Mouse (Mus musculus): ENCODE results near the gene Crxos. TPM values are rescaled to one million over a fixed set of nuclear protein-coding genes. Genes with fewer than 3 reads are reported as not detected.
"Not testable (repeated sequence)": the region's sequence is repeated elsewhere in the genome, so short reads cannot be mapped to it uniquely, and the experiment has no call there.

Crxos gene
- total RNA-seq (2021) = not detected
- long read RNA-seq = 0 reads

DNA sequence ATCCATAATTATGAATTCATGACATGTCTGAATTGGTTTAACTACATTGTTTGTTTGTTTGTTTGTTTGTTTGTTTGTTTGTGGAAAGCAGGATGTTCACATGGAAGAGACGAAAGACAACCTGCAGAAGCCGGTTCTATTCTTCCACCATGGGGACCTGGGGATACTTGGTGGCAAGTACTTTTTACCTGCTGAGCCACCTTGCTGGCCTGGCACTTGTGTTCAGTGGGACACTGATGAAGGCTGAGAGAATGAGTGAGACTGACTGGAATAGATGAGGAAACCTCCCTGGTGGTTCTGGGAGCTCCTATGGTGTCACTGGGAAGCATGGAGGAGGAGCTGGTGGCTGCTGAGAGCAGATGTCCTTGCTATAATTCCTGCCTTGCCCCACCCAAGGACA, at the start of gene Crxos:
Crxos (plus strand) TSS at position 301 of the 400 bp plus-strand sequence.
- no peak for DNase-seq (ENCODE audit: low spot score in 2 of 2)

DNA sequence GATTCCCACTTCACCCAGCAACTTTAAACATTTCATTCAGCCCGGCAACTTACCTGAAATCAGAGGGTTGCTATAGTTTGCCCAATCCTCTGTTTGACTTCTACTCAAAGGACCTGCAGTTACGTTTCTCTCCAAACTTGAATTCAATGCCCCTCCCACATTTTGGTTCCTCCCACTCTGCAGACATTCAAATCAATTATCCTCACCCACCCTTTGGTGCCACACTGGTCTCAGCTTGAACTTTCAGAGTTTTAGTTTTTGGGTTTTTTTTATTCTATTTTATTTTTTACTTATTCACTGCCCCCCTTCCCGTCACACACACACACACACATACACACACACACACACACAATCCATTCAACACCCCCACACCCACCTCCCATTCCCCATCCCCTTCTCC, 42.8 kb upstream of the Crxos start, which contains the start of gene Obox6:
Obox6 (minus strand) TSS at position 101 of the 400 bp plus-strand sequence.
- no peak for DNase-seq (ENCODE audit: low spot score in 2 of 2)

DNA sequence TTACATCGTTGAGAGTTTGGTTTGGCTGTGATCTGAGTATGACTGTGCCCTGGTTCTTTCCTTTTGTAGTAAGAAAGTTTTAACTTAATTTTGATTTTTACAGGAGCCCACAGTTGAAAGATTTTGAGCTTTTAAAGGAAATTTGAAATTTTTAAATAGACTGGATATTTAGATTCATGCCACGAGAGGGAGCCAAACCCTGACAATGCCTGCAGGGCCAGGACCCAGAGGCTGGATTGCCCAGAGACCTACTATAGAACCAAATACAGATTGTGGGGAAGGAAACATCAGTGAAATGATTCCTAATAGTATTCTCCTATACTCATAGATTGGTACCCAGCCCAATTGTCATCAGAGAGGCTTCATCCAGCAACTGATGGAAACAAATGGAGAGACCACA, 22.8 kb upstream of the Crxos start:
- DNase-seq (ENCODE audit: low spot score in 2 of 2) = peak in 1 of 2 experiments; percentile 3

- no peak for DNase-seq (ENCODE audit: low spot score in 2 of 2)
Measured at GRCm38 (mm10) chr7:15864104-15864503, 18.3 kb upstream of the Crxos start.

DNA sequence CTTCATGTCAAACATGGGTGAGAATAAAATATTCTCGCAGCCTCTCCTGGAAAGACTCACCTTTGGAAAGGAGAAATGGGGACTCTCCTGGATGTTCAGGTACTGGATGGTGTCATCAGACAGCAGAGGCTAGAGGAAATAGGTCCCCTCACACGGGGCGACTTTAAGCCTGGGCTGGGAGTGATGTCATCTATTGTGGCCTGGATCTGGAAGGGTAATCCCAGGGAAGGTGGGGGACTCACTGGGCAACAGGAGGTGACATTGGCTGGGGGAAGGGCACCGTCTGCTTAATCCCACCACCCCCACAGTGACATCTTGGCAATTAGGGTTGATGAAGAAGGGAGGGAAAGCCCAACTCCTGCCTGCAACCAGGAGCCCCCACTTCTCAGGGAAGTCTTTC, 2.7 kb upstream of the Crxos start, which contains the start of gene Crx:
Crx (minus strand) TSS at position 213 of the 400 bp plus-strand sequence.
- DNase-seq (ENCODE audit: low spot score in 2 of 2) = no peak

DNA sequence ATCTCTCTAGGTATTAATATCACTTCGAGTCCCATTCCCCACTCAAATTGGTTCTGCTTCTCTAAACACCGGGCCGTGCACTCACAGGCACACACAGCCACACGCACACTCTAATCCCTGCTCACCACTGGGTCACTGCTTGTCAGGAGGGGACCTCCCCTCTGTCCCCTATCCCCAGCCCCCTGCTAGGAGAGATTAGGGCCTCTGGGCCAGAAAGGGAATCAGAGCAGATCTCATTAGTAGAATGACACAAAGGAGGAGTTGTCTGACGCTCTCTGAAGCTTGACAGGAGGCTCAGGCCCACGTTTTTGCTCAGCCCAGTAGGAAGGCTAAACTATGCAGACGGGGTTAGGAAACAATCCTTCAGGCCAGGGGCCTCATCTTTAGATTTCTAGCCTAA, 1.0 kb upstream of the Crxos start:
- no peak for DNase-seq (ENCODE audit: low spot score in 2 of 2)

- DNase-seq (ENCODE audit: low spot score in 2 of 2) = no peak
Measured at GRCm38 (mm10) chr7:15881831-15882230, 586 bp upstream of the Crxos start.

DNA sequence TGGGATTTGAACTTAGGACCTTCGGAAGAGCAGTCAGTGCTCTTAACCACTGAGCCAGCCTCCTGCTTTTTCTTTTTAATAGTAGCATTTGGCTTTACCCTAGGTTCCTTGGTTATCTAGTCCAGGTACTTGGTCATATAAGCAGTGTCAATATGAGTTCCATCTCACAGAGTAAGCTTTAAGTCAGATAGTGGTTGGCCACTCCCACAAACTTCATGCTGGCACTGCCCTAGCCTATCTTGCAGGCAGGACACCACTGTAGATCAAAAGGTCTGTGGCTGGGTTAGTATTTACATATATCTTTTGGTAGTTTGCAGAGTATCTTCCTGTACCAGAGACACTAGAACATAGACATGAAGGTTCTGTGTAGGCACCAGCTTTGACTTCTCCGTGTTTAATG, 1.7 kb downstream of the Crxos start:
- DNase-seq (ENCODE audit: low spot score in 2 of 2) = no peak

DNA sequence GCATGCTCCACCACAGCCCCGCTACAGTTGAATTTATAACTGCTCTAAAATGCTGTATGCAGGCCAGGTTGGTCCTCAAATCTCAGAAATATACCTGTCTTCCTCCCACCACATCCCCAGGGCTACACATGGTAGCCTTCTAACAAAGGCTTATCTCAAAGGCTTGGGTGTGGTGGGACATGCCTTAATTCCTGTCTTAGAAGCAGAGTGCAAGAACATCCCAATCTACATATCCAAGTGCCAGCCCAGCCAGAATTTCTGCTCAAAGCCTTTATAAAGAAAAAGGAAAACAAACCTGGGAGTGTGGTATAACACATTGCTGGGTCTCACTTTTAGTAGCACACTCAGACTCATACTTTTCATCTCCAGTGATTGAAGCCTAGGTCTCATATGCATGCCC, 11.8 kb downstream of the Crxos start:
- no peak for DNase-seq (ENCODE audit: low spot score in 2 of 2)

DNA sequence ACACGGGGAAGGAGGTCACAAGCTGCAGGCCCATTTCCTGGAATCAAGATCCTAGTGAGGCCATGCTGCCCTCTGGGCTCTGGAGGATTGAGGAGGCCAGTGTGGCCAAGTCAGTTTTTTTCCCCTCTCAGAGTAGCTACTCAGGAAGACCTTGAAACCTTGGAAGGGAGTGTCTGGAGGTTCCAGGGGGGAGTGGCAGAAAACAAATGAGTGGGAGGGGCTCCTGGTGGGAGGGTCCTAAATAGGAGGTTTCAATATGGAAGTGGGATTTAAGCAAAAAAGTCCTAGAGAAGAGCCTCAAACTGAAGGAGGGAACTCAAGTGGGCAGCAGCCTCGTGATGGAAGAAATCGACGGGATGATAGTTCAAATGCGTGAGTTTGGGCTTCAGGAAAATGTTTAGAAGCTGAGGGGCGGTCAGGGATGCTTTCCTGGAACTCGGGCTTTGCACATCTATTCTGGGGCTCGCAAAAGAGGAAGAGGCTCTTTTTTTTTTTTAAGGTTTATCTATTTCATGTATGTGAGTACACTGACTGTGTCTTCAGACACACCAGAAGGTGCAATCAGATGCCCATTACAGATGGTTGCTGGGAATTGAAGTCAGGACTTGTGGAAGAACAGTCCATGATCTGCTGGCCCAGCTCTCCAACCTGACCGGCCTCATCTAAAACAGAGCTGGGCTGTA, 19.1 kb downstream of the Crxos start:
- DNase-seq (ENCODE audit: low spot score in 2 of 2) = no peak

DNA sequence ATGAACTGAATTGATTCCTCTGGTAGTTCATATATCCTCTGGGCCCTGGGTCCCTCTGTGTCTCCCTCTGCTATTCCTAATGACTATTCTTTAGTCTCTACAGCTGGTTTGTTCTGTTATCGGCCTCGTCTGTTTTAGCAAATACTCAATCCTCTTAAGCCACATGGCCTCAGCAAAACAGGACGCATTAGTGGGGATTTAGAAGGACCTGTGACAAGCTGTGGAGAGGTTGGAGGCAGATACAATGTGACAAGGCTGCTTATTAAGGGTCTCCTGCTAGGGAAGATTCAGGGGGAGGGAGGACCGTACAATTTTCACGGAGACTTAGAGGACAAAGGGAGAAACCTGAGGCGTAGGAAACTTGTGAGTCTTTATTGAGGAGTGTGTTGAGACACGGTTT, 23.4 kb downstream of the Crxos start:
- DNase-seq (ENCODE audit: low spot score in 2 of 2) = no peak

- no peak for DNase-seq (ENCODE audit: low spot score in 2 of 2)
Measured at GRCm38 (mm10) chr7:15906602-15907001, 24.2 kb downstream of the Crxos start.

GRCm38 (mm10) chr7:15907971-15908590, 25.7 kb downstream of the Crxos start:
- DNase-seq (ENCODE audit: low spot score in 2 of 2) = no peak

DNA sequence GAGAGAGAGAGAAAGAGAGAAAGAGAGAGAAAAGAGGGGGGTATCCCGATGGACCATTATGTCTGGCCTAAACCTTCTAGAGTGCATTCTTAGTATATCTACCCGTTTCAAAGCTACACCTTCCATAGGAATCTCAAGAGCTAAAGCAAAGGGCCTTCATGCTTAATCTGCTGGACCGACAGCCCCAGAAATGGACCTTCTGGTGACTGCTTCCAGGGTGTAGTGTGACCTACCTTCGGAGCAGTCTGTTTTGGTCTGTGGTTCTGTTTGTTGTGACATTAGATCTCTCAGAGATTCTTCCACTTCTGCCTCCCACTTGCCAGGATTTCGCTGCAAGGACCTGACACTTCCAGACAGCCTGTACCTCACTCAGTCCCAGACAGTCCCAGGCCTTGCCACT, 28.1 kb downstream of the Crxos start:
- no peak for DNase-seq (ENCODE audit: low spot score in 2 of 2)

DNA sequence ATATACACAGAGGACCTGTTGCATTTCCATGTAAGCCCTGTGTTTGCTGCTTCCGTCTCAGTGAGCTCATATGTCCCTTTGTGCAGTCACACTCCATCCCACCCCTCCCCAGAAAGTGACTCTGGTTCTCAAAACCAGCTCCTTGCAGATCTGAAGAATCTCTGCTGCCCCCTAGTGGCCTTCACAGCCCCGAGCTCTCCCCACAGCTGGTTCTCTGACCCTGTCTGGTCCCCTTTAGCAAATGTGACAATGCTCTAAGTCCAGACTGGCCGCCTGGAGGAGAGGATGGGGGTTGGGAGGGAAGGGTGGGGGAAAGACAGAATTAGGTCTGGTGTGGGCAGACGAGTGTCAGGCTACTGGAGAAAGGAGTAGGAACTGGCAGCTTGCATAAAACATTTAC, 29.8 kb downstream of the Crxos start:
- peak in 1 of 2 experiments; percentile 80 for DNase-seq (ENCODE audit: low spot score in 2 of 2)

- peak in 1 of 2 experiments; percentile 51 for DNase-seq (ENCODE audit: low spot score in 2 of 2)
Measured at GRCm38 (mm10) chr7:15914252-15914651, 31.8 kb downstream of the Crxos start.

DNA sequence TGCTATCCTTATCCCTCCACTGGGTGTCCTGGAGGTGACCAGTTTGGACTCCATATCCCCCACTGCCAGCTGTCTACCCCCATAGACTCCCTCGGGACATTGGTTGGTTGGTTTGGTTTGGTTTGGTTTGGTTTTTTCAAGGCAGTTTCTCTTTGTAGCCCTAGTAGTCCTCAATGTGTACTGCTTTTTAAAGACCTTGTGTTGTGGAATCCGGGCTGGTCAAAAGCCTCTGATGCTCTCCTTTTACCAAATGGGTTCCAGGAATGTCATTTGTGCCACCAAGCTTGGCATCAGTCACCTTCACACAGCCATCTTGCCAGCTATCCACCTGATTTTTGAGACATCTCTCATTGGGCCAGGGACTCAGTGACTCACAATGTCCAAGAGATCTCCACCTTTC, 32.3 kb downstream of the Crxos start:
- no peak for DNase-seq (ENCODE audit: low spot score in 2 of 2)

- not testable (repeated sequence) for DNase-seq (ENCODE audit: low spot score in 2 of 2)
Measured at GRCm38 (mm10) chr7:15915695-15916094, 33.3 kb downstream of the Crxos start.

DNA sequence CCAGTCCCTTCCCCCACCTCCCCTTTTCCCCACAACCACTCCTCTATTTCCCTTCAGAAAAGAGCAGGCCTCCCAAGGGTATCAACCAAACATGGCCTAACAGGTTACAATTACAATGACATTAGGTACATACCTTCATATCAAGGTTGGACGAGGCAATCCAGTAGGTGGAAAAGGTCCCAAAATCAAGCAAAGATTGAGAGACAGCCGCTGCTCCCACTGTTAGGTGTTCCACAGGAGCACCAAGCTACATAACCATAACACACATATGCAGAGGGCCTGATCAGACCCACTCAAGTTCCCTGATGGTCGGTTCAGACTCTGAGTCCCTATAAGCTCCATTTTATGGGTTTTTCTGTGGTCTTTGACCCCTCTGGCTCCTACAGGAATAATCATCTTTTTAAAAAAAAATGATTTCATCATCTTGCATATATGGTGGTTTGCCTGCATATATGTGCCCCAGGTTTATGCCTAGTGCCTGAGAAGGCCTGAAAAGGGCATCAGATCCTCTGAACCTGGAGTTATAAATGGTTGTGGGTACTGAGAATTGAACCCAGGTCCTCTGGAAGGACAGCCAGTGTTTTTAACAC, 33.8 kb downstream of the Crxos start:
- DNase-seq (ENCODE audit: low spot score in 2 of 2) = no peak

DNA sequence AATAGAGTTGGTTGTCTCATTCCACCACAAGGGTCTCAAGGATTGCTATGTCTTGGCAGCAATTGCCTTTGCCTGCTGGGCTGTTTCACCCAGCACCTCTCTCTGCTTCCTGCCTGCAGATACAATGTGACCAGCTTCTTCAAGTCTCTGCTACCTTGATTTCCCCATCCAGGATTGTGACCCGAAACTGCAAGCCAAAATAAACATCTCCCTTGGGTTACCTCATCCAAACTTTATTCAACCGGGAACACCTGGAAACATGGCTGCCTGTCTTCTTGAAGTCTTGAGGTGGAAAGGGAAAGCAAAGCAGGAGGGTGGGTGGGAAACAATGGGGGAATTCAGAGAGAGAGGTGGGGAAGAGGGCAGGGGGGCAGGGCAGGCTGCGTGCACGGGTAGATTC, 34.6 kb downstream of the Crxos start:
- DNase-seq (ENCODE audit: low spot score in 2 of 2) = no peak

GRCm38 (mm10) chr7:15918371-15918770, 36.0 kb downstream of the Crxos start:
- DNase-seq (ENCODE audit: low spot score in 2 of 2) = no peak

DNA sequence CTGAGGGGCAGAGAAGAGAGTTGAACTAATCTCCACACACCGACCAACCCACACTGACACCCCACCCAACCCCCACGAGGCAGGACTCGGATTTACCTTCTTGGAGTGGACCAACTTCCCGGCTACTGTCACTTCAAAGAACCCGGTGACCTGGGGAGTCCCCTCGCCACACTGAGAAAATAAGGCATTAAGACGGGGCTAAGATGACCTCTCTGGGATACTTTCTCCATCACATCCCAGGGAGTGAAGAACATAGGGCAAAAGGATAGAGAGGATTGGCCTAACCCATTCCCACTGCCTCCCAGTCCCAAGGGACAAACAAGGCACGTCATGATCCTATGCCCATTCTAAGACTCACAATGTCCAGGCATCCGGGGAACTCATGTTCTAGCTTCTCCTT, 37.5 kb downstream of the Crxos start:
- DNase-seq (ENCODE audit: low spot score in 2 of 2) = no peak

Data from layer of hippocampus, adult 18-20 months (tissue).